Mouse (Mus musculus) neural tube, embryonic 15.5 days (tissue): Measurements from ENCODE around the gene Lman1l. TPM values are rescaled to one million over a fixed set of nuclear protein-coding genes. Genes with fewer than 3 reads are reported as not detected.

Experiments
- ATAC-seq: fragments of 200-750 bp; cut with Nextera tagmentation; 2 replicates; pipeline ENCODE4 v1.8.0; 2017; ENCODE audit warnings: mild to moderate bottlenecking, moderate TSS enrichment, moderate library complexity; ENCODE audit not compliant: low FRiP score
- H3K27ac ChIP-seq: fragments of 300-500 bp; sonication (generic); replicated peaks from 2 replicates; pipeline ENCODE4 v1.5.1; 2015; ENCODE audit warnings: mild to moderate bottlenecking, inconsistent platforms
- H3K27me3 ChIP-seq: fragments of 300-500 bp; sonication (generic); replicated peaks from 2 replicates; pipeline ENCODE4 v1.6.1; 2015; ENCODE audit warnings: inconsistent platforms
- H3K36me3 ChIP-seq: fragments of 300-500 bp; sonication (generic); 2 replicates; pipeline ENCODE4 v1.6.1; 2015; ENCODE audit warnings: inconsistent platforms
- H3K4me1 ChIP-seq: fragments of 300-500 bp; sonication (generic); 2 replicates; pipeline ENCODE4 v1.6.1; 2015; ENCODE audit warnings: inconsistent platforms
- H3K4me2 ChIP-seq: fragments of 300-500 bp; sonication (generic); 2 replicates; pipeline ENCODE4 v1.6.1; 2015; ENCODE audit warnings: inconsistent platforms, mild to moderate bottlenecking, moderate library complexity
- H3K4me3 ChIP-seq: fragments of 300-500 bp; sonication (generic); replicated peaks from 2 replicates; pipeline ENCODE4 v1.5.1; 2015; ENCODE audit warnings: mild to moderate bottlenecking, inconsistent platforms
- H3K9ac ChIP-seq: fragments of 300-500 bp; sonication (generic); replicated peaks from 2 replicates; pipeline ENCODE4 v1.6.1; 2015; ENCODE audit warnings: mild to moderate bottlenecking, inconsistent platforms
- H3K9me3 ChIP-seq: fragments of 300-500 bp; sonication (generic); replicated peaks from 2 replicates; pipeline ENCODE4 v1.6.1; 2016; ENCODE audit warnings: inconsistent platforms
- WGBS: fragments of 180-500 bp; shearing (Covaris S2); methylation state at CpG from one replicate; pipeline ENCODE4 v1.1.7; 2015; ENCODE audit warnings: mixed read lengths; 5-methylcytosine and 5-hydroxymethylcytosine counted together
- polyA plus RNA-seq: library from polyadenylated mRNA; unstranded; fragments of >200 nt; fragmentation: Nextera tagmentation; extraction: Ambion mirVana; gene quantifications from 2 replicates; pipeline ENCODE4 v1.2.1, GENCODE M21; 2015

The Lman1l gene
- polyA plus RNA-seq, 1 experiment from 2014 or later, result not detected

DNA sequence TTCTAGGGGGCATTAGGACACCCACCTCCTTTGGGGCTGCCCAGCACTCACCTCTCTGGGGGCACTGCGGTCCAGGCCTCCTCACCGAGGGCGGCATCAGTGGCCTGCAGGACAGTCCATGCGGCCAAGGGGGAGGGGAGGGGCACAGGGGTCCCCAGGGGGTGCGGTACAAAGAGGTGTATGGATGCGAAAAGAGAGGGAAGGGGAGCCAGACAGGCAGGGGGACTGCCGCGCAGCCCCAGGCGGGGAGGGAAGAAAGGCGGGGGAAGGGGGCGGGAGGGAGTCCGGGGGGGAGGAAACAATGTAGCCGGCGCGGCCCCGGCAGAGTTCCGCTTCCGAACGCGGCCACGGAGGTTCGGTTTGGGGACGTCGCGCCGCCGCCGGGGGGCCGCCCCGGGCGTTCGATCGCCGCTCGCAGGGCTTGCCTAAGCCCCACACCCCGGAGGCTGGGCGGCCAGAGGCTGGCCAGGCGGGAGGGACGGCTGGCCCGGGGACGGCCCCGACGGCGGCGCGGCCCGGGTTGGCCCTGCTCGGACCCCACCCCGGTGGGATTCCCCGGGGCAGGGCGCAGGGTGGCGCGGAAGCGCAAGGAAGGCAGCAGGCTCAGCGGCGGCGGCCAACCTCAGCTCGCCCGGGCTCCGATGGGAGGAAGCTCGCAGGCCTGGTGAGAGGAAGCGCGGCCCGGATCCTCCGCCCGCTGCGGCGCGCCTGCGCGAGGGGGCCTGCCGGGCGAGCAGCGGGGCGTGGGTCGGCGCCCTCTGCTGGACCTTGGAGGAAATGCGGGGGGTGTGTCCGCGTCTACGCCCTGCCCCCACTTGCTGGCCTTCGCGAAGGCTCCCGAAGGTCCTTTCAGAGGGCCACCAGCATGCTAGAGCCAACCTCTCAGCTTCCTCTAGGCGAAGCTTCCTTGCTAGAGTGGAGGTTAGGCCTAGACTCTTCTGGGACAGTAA lies 24.6 kb upstream of the Lman1l start:
- under 1% methylated on average over 82 of the region's 85 CpGs for WGBS
- Histone ChIP-seq H3K4me2 (peak overlapping the region; percentile 67), H3K9ac (peak overlapping the region; percentile 100), H3K27ac (peak overlapping the region; percentile 92), H3K4me1 (peaks cover 46% of the 10 kb centered on the region), H3K4me3 (peak overlapping the region; percentile 80), H3K27me3 (no peaks in the 10 kb centered on the region), H3K9me3 (no peaks in the 10 kb centered on the region), H3K36me3 (no peaks in the 10 kb centered on the region)
- ATAC-seq, result peak; percentile 87

DNA sequence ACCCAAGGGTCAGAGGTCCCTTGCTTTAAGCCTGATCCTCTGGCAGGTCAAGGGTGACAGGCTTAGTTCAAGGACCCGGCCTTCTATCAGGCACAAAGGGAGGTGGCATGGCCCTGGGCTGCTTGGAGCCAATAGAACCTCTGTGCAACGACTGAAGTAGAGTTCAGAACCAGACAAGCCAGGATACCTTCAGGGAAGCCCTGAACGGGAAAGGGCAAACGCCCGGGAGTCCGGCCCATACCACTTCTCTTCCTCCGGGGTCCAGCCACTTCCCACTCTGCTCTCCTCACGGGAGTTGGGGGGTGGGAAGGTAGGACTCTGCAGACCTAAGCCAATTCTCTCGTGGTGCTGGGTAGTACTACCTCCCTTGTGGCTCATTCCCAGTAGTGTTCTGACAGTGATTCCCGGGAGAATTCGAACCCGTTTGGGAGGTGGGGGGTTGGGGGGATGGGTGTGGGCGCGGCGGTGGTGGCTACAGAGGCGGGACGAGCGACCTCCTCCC lies 23.9 kb upstream of the Lman1l start:
- Histone ChIP-seq H3K36me3 (no peaks in the 10 kb centered on the region), H3K27me3 (no peaks in the 10 kb centered on the region), H3K9me3 (no peaks in the 10 kb centered on the region), H3K27ac (peak overlapping the region; percentile 92), H3K4me1 (peaks cover 53% of the 10 kb centered on the region), H3K4me2 (peak overlapping the region; percentile 67), H3K9ac (peak overlapping the region; percentile 100), H3K4me3 (peak overlapping the region; percentile 80)
- ATAC-seq, result 0 out of 2 replicates have a peak, but pooled peaks have one; percentile 1
- WGBS, result under 1% methylated on average over 18 of the region's 18 CpGs

- Histone ChIP-seq H3K36me3 (no peaks in the 10 kb centered on the region), H3K4me3 (peak overlapping the region; percentile 80), H3K9ac (peak overlapping the region; percentile 100), H3K4me1 (peaks cover 60% of the 10 kb centered on the region), H3K27ac (no peak overlapping the region), H3K4me2 (peak overlapping the region; percentile 67), H3K9me3 (no peaks in the 10 kb centered on the region), H3K27me3 (no peaks in the 10 kb centered on the region)
- ATAC-seq, result no peak
- 63% methylated on average over 7 of the region's 7 CpGs for WGBS
Measured at GRCm38 (mm10) chr9:57643856-57644180, 23.2 kb upstream of the Lman1l start.

- Histone ChIP-seq H3K27me3 (no peaks in the 10 kb centered on the region), H3K27ac (no peak overlapping the region)
Measured at GRCm38 (mm10) chr9:57643169-57643855, 22.7 kb upstream of the Lman1l start.

GRCm38 (mm10) chr9:57641775-57642550 lies 21.4 kb upstream of the Lman1l start:
- no peaks in the 10 kb centered on the region for H3K9me3 ChIP-seq
- H3K4me3 ChIP-seq, result 0 out of 2 replicates have a peak overlapping the region, but pooled peaks have one; percentile 2
- H3K9ac ChIP-seq, result 0 out of 2 replicates have a peak overlapping the region, but pooled peaks have one; percentile 17
- H3K27ac ChIP-seq, result 0 out of 2 replicates have a peak overlapping the region, but pooled peaks have one; percentile 5
- H3K4me2 ChIP-seq, result peak overlapping the region; percentile 67
- no peaks in the 10 kb centered on the region for H3K36me3 ChIP-seq
- H3K27me3 ChIP-seq, result no peaks in the 10 kb centered on the region
- ATAC-seq, result no peak
- H3K4me1 ChIP-seq, result peaks cover 78% of the 10 kb centered on the region
- WGBS, result 79% methylated on average over 13 of the region's 13 CpGs

More at GRCm38 (mm10) chr9:57643169-57643855, 22.7 kb upstream of the Lman1l start:
- H3K4me3 ChIP-seq, result peak overlapping the region; percentile 80
- no peaks in the 10 kb centered on the region for H3K36me3 ChIP-seq
- WGBS, result 76% methylated on average over 9 of the region's 9 CpGs
- no peaks in the 10 kb centered on the region for H3K9me3 ChIP-seq
- ATAC-seq, result no peak
- peak overlapping the region; percentile 67 for H3K4me2 ChIP-seq
- H3K9ac ChIP-seq, result peak overlapping the region; percentile 100
- peaks cover 65% of the 10 kb centered on the region for H3K4me1 ChIP-seq

- no peaks in the 10 kb centered on the region for H3K27me3 ChIP-seq
- peak overlapping the region; percentile 44 for H3K4me2 ChIP-seq
- H3K9me3 ChIP-seq, result no peaks in the 10 kb centered on the region
- peaks cover 78% of the 10 kb centered on the region for H3K4me1 ChIP-seq
- no peak overlapping the region for H3K4me3 ChIP-seq
- 70% methylated on average over 1 of the region's 1 CpGs for WGBS
- 0 out of 2 replicates have a peak overlapping the region, but pooled peaks have one; percentile 17 for H3K9ac ChIP-seq
- no peaks in the 10 kb centered on the region for H3K36me3 ChIP-seq
- ATAC-seq, result no peak
- peak overlapping the region; percentile 69; the same call in 1 of the 2 replicates for H3K27ac ChIP-seq
Measured at GRCm38 (mm10) chr9:57641022-57641421, 20.4 kb upstream of the Lman1l start.

DNA sequence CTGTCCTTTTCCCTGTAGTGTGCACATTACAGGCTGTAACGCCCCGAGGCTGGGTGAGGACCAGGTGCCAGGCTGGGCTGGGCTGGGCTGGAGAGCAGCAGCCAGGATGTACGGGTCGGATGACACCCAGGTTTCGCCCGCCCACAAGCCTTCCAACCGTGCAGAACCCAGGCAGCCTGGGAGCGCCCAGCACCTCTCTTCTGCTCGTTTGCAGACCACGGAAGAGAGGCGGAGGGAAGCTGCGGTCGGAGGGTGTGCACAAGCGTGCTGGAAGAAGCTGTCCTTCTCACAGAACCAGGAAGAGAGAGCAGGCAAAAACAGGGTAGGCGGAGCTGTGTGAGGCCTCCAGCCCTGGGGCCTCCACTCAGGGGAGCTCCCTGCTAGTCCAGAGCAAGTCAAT lies 19.8 kb upstream of the Lman1l start:
- 27% methylated on average over 15 of the region's 15 CpGs for WGBS
- ATAC-seq, result no peak
- Histone ChIP-seq H3K9me3 (no peaks in the 10 kb centered on the region), H3K9ac (peak overlapping the region; percentile 30), H3K4me2 (peak overlapping the region; percentile 44), H3K27me3 (no peaks in the 10 kb centered on the region), H3K4me3 (0 out of 2 replicates have a peak overlapping the region, but pooled peaks have one; percentile 12), H3K27ac (peak overlapping the region; percentile 69), H3K4me1 (peaks cover 75% of the 10 kb centered on the region), H3K36me3 (no peaks in the 10 kb centered on the region)

GRCm38 (mm10) chr9:57639661-57640328 lies 19.2 kb upstream of the Lman1l start:
- Histone ChIP-seq H3K9me3 (no peaks in the 10 kb centered on the region), H3K27me3 (no peaks in the 10 kb centered on the region), H3K27ac (peak overlapping the region; percentile 69), H3K4me2 (peak overlapping the region; percentile 44), H3K4me1 (peaks cover 75% of the 10 kb centered on the region), H3K36me3 (no peaks in the 10 kb centered on the region), H3K4me3 (0 out of 2 replicates have a peak overlapping the region, but pooled peaks have one; percentile 12), H3K9ac (peak overlapping the region; percentile 30)
- 70% methylated on average over 5 of the region's 5 CpGs for WGBS
- ATAC-seq, result no peak

- Histone ChIP-seq H3K9me3 (no peaks in the 10 kb centered on the region), H3K27me3 (no peaks in the 10 kb centered on the region), H3K9ac (no peak overlapping the region; the same call in 1 of the 2 replicates), H3K4me1 (peaks cover 75% of the 10 kb centered on the region), H3K36me3 (no peaks in the 10 kb centered on the region), H3K4me2 (peak overlapping the region; percentile 15), H3K27ac (peak overlapping the region; percentile 69), H3K4me3 (no peak overlapping the region)
- whole genome bisulfite sequencing, result 35% methylated on average over 8 of the region's 8 CpGs
- ATAC-seq, result no peak
Measured at GRCm38 (mm10) chr9:57638651-57639459, 18.3 kb upstream of the Lman1l start.

GRCm38 (mm10) chr9:57637741-57638322 lies 17.3 kb upstream of the Lman1l start:
- no peak overlapping the region for H3K9ac ChIP-seq
- peaks cover 72% of the 10 kb centered on the region for H3K4me1 ChIP-seq
- 54% methylated on average over 6 of the region's 6 CpGs for WGBS
- H3K9me3 ChIP-seq, result no peaks in the 10 kb centered on the region
- H3K4me2 ChIP-seq, result peak overlapping the region; percentile 15; the same call in 1 of the 2 replicates
- no peak overlapping the region for H3K4me3 ChIP-seq
- H3K27me3 ChIP-seq, result no peaks in the 10 kb centered on the region
- no peak for ATAC-seq
- H3K27ac ChIP-seq, result peak overlapping the region; percentile 69
- no peaks in the 10 kb centered on the region for H3K36me3 ChIP-seq
